Mouse (Mus musculus): ENCODE results near the gene Tut1.
"Not testable (repeated sequence)": the region's sequence is repeated elsewhere in the genome, so short reads cannot be mapped to it uniquely, and the experiment has no call there.

Tut1 gene

GRCm38 (mm10) chr19:8943047-8943446 lies 10.6 kb upstream of the Tut1 start:
- DNase-seq (ENCODE audit: low spot score) = no peak

GRCm38 (mm10) chr19:8944062-8944461 lies 9.6 kb upstream of the Tut1 start:
- DNase-seq (ENCODE audit: low spot score) = no peak

- no peak for DNase-seq (ENCODE audit: low spot score)
These were observed 8.9 kb upstream of the Tut1 start for GRCm38 (mm10) chr19:8944750-8945149.

- DNase-seq (ENCODE audit: low spot score) = no peak
These were observed 8.4 kb upstream of the Tut1 start for GRCm38 (mm10) chr19:8945251-8945650.

GRCm38 (mm10) chr19:8946929-8947328 lies 6.7 kb upstream of the Tut1 start:
- DNase-seq (ENCODE audit: low spot score) = no peak

GRCm38 (mm10) chr19:8950190-8950589 lies 3.5 kb upstream of the Tut1 start:
- no peak for DNase-seq (ENCODE audit: low spot score)

GRCm38 (mm10) chr19:8952241-8952640 lies 1.4 kb upstream of the Tut1 start:
- DNase-seq (ENCODE audit: low spot score) = no peak

- no peak for DNase-seq (ENCODE audit: low spot score)
These were observed 524 bp downstream of the Tut1 start for GRCm38 (mm10) chr19:8954171-8954570.

- no peak for DNase-seq (ENCODE audit: low spot score)
These were observed 8.6 kb downstream of the Tut1 start for GRCm38 (mm10) chr19:8962256-8962655.

- DNase-seq (ENCODE audit: low spot score) = no peak
These were observed 11.4 kb downstream of the Tut1 start for GRCm38 (mm10) chr19:8965075-8965474.

- DNase-seq (ENCODE audit: low spot score) = peak; percentile 40
These were observed 12.1 kb downstream of the Tut1 start for GRCm38 (mm10) chr19:8965771-8966170.

- no peak for DNase-seq (ENCODE audit: low spot score)
These were observed 12.5 kb downstream of the Tut1 start for GRCm38 (mm10) chr19:8966198-8966589.

GRCm38 (mm10) chr19:8966590-8967372 lies 13.1 kb downstream of the Tut1 start, which contains the start of gene Eef1g:
Eef1g (plus strand) TSS chr19:8967041.
- peak; percentile 100 for DNase-seq (ENCODE audit: low spot score)

- no peak for DNase-seq (ENCODE audit: low spot score)
These were observed 13.7 kb downstream of the Tut1 start for GRCm38 (mm10) chr19:8967373-8967743.

GRCm38 (mm10) chr19:8967893-8968292 lies 14.2 kb downstream of the Tut1 start:
- no peak for DNase-seq (ENCODE audit: low spot score)

GRCm38 (mm10) chr19:8972491-8972890 lies 18.8 kb downstream of the Tut1 start:
- not testable (repeated sequence) for DNase-seq (ENCODE audit: low spot score)

- no peak for DNase-seq (ENCODE audit: low spot score)
These were observed 21.0 kb downstream of the Tut1 start for GRCm38 (mm10) chr19:8974638-8975037.

- peak; percentile 60 for DNase-seq (ENCODE audit: low spot score)
These were observed 21.8 kb downstream of the Tut1 start for GRCm38 (mm10) chr19:8975491-8975890.

GRCm38 (mm10) chr19:8976535-8976934 lies 22.9 kb downstream of the Tut1 start:
- DNase-seq (ENCODE audit: low spot score) = no peak

GRCm38 (mm10) chr19:8980771-8981170 lies 27.1 kb downstream of the Tut1 start:
- DNase-seq (ENCODE audit: low spot score) = no peak

- DNase-seq (ENCODE audit: low spot score) = no peak
These were observed 28.0 kb downstream of the Tut1 start for GRCm38 (mm10) chr19:8981450-8982168.

- DNase-seq (ENCODE audit: low spot score) = no peak
These were observed 28.9 kb downstream of the Tut1 start for GRCm38 (mm10) chr19:8982303-8983149.
